Mouse (Mus musculus) olfactory bulb, adult 2 months (tissue): Measurements from ENCODE around the gene Mkrn1.

Experiments used
- CTCF ChIP-seq: fragments of 200-500 bp; IDR thresholded peaks from 2 replicates; pipeline ENCODE4 v1.5.1; 2012; ENCODE audit warnings: low read depth, mild to moderate bottlenecking, low read length, moderate library complexity; ENCODE audit not compliant: insufficient read depth
- POLR2A ChIP-seq: fragments of 200-500 bp; IDR thresholded peaks from 2 replicates; pipeline ENCODE4 v1.6.1; 2012; ENCODE audit warnings: mild to moderate bottlenecking, low read depth, low read length, moderate library complexity; ENCODE audit not compliant: insufficient read depth

- TF ChIP-seq POLR2A, result no peak
- TF ChIP-seq CTCF, result no peak
Measured at GRCm38 (mm10) chr6:39403136-39403535, 17.1 kb downstream of the Mkrn1 start.
